Mouse (Mus musculus): ENCODE data around the gene Snrnp35.

Snrnp35 gene

DNA sequence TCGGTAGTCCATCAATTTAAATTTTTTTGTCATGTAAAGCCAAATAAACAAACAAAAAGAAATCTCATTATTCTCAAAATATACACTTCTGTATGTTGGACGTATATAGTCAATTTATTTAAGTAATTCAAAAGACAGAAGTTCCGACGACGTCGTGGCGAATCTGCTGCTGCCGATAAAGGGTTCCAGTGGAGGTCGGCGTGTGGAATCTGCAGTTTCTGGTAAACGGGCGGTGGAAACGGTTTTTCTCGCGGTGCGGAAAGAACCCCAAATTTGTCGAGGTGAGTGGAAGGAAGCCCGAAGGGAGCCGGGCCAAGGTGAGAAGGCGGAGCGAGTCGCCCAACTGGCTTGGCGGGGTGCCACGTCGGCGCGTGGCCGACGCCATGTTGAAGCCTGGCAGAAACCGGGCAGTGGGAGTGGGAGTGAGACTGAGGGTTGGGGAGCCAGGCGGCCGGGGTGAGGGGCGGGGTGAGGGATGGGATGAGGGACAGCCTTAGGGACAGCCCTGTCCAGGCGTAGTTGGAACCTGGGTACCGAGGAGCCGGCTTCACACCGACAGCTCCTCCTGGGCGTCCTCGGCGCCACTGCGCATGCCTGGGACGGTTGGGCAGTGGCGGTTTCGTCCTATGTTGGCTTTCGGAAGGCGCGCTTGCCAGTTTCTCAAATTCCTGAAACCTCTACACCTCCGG is at the start of gene Snrnp35:
Gene Snrnp35, plus strand, starts transcription at position 169 of the 689 bp plus-strand sequence.
- peak; percentile 83 for DNase-seq (ENCODE audit: low spot score)

DNA sequence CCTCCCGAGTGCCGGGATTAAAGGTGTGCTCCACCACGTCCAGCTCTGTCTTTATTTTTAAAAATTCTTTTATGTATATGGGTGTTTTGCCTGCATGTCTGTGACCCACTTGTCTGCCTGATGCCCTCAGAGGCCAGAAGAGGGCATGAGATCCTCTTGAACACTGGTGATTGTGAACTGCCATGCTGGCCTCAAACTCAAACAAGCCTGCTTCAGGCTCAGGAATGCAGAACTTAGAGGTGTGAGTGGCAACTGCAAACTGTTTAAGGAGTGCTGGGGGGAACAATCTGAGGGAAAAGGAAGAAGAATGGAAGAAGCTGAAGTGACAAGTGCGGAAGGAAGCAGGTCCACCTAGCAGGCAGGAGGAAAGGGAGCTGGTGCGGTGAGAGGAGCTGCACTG is 44.7 kb upstream of the Snrnp35 start:
- no peak for DNase-seq (ENCODE audit: low spot score)

DNA sequence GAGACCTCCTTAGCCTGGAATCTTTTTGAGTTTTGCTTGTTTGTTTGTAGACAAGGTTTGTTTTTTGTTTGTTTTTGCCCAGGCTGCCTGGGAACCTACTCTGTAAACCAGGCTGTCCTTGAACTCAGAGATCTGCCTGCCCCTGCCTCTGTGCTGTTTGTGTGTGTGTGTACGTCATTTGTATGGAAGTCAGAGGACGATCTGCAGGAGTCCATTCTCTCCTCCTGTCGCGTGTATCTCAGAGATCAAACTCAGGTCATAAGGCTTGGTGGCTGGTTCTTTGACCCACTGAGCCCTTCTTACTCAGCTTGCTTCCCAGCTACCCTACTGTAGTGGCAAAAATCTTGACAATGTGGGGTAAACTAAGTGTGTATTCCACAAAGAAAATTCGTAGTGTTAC is 44.2 kb upstream of the Snrnp35 start:
- DNase-seq (ENCODE audit: low spot score): no peak

GRCm38 (mm10) chr5:124439447-124440093 is 43.4 kb upstream of the Snrnp35 start, which contains the start of gene Kmt5a:
Gene Kmt5a, plus strand, starts transcription at chr5:124439930.
- peak; percentile 94 for DNase-seq (ENCODE audit: low spot score)

GRCm38 (mm10) chr5:124440094-124440701 is 42.7 kb upstream of the Snrnp35 start:
- DNase-seq (ENCODE audit: low spot score): no peak

GRCm38 (mm10) chr5:124442628-124443027 is 40.3 kb upstream of the Snrnp35 start:
- DNase-seq (ENCODE audit: low spot score): no peak

DNA sequence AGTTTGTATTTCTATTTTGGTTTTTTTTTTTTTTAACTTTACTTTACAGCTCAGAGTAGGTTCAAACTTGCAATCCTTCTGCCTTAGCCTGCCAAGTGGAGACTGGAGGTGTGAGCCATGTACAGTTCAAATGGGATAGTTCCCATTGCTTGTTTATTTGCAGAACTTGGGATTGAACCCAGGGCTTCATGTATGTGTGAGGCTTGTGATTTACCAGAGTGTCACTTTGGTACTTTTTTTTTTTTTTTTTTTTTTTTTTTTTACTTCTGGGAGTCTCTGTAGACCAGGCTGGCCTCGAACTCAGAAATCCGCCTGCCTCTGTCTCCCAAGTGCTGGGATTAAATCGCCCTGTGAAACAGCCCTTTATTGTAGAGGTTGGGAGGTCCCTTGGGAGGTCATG is 38.7 kb upstream of the Snrnp35 start:
- DNase-seq (ENCODE audit: low spot score): no peak

DNA sequence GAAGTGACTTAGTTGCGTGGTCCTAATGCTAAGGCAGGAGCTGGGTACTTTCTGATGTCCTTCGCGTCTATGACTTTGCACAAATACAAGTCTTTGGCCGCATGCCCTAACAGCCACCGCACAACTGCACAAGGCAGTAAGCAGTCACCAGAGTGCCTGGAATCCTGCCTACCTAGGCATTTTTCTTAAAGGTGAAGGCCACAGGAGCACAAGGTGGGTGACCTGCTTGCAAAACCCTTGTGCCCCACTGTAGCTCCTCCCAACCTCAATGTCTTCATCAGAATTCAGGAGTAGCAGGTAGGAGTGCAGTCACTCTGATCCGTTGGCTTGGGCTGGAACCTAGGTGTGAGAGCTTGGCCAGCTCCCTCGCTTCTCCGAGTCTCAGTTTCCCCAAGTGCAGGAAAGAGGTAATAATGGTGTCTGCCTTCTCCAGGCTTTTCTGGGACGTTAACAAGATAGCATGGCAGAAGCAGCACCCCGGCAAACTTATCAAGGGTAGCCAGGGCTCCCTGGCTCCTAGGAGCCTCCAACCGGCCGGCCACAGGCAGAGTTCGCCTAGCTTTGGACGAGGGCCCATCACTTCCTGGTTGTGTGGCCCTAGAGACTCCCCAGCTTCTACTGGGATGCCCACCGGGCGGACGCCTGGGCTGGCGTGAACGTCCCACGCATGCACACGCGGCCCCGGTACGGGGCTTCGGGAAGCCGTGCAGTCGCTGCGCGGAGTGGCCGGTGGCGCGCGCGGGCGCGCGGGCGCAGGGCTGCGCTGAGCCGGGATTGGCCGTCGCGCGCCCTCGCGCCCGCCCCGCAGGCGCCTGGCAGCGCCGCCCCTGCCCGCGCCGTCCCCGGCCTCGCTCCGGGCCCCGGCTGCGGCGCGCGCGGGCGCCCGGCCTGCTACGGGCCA is 38.0 kb upstream of the Snrnp35 start:
- DNase-seq (ENCODE audit: low spot score): peak; percentile 51

- DNase-seq (ENCODE audit: low spot score): no peak
These were observed 37.2 kb upstream of the Snrnp35 start for GRCm38 (mm10) chr5:124445621-124446293.

- peak; percentile 72 for DNase-seq (ENCODE audit: low spot score)
These were observed 36.5 kb upstream of the Snrnp35 start for GRCm38 (mm10) chr5:124446301-124446881.

- no peak for DNase-seq (ENCODE audit: low spot score)
These were observed 33.4 kb upstream of the Snrnp35 start for GRCm38 (mm10) chr5:124449494-124449893.

GRCm38 (mm10) chr5:124450051-124450450 is 32.9 kb upstream of the Snrnp35 start:
- DNase-seq (ENCODE audit: low spot score): no peak

DNA sequence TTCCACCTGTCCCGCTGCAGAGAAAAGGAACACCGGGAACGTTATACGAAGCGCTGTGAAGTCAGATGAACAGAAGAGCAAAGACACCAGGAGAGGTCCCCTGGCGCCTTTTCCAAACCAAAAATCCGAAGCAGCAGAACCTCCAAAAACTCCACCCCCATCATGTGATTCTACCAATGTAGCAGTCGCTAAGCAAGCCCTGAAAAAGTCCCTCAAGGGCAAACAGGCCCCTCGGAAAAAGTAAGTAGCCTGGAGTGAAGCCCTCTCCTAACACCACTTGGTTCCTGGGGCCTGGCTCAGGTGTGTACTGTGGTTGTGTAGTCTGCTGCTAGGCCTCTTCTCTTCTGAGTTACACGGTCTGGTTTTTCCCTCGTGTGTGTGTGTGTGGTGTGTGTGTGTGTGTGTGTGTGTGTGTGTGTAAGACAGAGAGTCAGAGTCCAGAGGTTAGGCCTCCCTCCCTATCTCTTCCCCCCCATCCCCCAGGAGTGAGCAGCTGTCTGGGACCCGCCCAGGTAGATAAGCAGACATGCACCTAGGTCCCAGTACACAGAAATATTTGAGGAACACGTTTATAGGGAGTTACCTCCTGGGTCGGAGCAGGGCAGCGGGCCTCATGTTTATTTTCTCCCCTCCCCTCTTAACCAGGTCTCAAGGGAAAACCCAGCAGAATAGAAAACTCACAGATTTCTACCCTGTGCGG is 32.1 kb upstream of the Snrnp35 start:
- no peak for DNase-seq (ENCODE audit: low spot score)

GRCm38 (mm10) chr5:124452494-124453228 is 30.3 kb upstream of the Snrnp35 start:
- DNase-seq (ENCODE audit: low spot score): no peak

DNA sequence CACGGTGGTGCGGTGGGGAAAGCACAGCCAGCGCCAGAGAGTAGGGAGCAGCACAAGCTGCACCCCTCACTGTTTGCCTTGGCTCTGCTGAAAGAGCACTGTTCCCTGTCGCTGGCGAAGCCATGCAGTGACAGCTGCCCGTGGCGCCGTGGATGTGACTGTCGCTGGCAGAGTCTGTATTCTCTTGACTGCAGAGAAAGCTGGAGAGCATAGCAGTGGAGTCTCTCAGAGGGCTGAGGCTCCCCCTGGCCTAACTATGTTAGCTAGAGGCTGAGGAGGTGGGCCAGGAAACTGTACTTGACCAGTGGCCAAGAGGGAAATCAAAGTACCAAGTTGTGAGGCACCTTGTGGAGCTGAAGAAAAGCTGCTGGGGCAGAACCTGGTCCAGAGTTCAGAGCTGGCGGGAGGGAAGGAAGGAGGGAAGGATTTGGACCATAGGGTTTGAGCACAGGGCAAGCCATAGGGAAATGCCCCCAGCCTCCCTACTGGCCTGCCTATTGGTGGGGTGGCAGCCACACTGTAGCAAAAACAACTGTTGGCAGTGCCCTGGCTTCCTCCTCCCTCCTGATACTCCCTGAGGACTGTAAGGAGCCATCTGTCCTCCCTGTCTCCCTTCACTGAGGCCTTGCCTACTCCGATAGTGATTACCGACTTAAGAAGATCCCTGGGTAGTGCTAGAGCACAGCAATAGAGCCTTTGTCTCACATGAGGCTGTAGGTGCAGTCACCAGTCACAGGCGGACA is 29.4 kb upstream of the Snrnp35 start:
- no peak for DNase-seq (ENCODE audit: low spot score)

- no peak for DNase-seq (ENCODE audit: low spot score)
These were observed 28.9 kb upstream of the Snrnp35 start for GRCm38 (mm10) chr5:124454082-124454419.

DNA sequence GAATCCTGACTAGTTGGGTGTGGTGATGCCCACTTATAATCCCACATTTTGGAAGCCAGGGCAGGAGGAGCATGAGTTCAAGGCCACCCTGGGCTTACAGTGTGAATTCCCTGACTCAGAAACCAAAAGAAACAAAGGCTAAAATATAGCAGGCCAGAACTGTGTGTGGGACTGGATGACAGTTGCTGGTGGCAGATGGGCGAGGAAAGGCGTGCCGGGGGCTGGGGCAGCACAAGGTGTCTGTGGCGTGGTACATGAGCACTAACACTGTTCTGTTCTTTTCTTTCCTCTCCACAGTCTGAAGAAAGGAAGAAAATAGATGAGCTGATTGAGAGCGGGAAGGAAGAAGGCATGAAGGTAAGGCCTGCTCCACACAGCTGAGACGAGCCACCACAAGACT is 26.2 kb upstream of the Snrnp35 start:
- DNase-seq (ENCODE audit: low spot score): no peak

- DNase-seq (ENCODE audit: low spot score): peak; percentile 64
These were observed 22.0 kb upstream of the Snrnp35 start for GRCm38 (mm10) chr5:124460922-124461321.

DNA sequence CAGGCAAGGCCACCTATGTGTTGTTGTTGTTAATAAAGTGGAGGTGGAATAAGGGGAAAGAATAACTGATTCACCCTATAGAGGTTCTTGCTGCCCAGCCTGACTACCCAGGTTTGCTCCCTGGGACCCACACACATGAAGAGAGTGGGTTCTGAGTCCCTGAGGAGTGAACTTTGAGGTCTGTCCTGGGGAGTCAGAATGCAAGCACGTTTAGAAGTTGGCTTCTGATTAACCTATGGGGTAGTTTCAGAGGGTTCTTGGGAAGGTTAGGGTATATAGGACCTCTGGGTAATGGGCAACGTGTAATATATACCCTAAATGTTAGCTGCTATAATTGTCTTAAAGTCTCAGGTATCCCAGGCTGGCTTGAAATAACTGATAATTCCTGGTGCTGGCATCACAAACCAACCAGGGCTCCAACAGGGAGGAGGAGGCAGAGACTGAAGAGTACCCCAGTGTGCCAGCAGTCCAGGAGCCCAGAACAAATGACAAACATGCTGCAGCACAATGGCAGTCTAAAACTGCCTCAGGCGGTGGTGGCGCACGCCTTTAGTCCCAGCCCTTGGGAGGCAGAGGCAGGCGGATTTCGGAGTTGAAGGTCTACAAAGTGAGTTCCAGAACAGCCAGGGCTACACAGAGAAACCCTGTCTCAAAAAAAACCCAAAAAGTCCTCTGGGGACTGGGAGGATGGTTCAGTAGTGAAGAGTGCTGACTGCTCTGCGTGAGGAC is 20.5 kb upstream of the Snrnp35 start:
- DNase-seq (ENCODE audit: low spot score): no peak
